ENCODE assay signal across 8 mouse cellular contexts in genomic region chr10:82629586-82630255, GRCm38 (mm10). TPM values are rescaled to one million over a fixed set of nuclear protein-coding genes. Genes with fewer than 3 reads are reported as not detected.
A peak's percentile ranks its signal among the peaks of the same experiment; 100 is the strongest.
DNase-seq lines count a peak whose midpoint lies in the region; ATAC-seq lines count a peak whose summit lies in the region.
"Not testable (repeated sequence)": the region's sequence is repeated elsewhere in the genome, so short reads cannot be mapped to it uniquely, and the experiment has no call there.

TSS of gene Tdg (plus strand) at chr10:82629828.

- H3K4me3 ChIP-seq in heart, embryonic 14.5 days (ENCODE audit: control insufficient read depth in 1 of 2, insufficient read depth in 1 of 2, low read depth in 1 of 2, low read length in 2 of 2), result peak within 1 kb of the TSS; percentile 88 to 98
- H3K4me3 ChIP-seq in liver, embryonic 13.5 days (replicated peaks), result peak within 1 kb of the TSS; percentile 82
- peak within 1 kb of the TSS; percentile 90 for H3K4me3 ChIP-seq in stomach, embryonic 16.5 days (replicated peaks; ENCODE audit: low read length)

- not testable (repeated sequence) for H3K9me3 ChIP-seq in heart, embryonic 14.5 days (ENCODE audit: control insufficient read depth, low read length); liver, embryonic 13.5 days (replicated peaks); stomach, embryonic 16.5 days (replicated peaks; ENCODE audit: control insufficient read depth, low read length)

- peak within 1 kb of the TSS; percentile 91 for H3K9ac ChIP-seq in heart, embryonic 14.5 days (ENCODE audit: low read length)
- H3K9ac ChIP-seq in liver, embryonic 13.5 days, result peak within 1 kb of the TSS; percentile 85
- H3K9ac ChIP-seq in stomach, embryonic 16.5 days (ENCODE audit: low read length), result peak within 1 kb of the TSS; percentile 91

- ATAC-seq in heart, embryonic 14.5 days (ENCODE audit: insufficient number of reproducible peaks, insufficient read depth, low FRiP score, low read depth), result peak; percentile 95
- peak; percentile 96 for ATAC-seq in liver, embryonic 13.5 days (ENCODE audit: low read depth)
- ATAC-seq in stomach, embryonic 16.5 days (ENCODE audit: insufficient read depth, low FRiP score), result peak; percentile 99

- peaks cover 10 to 15% of the 10 kb centered on the region in 2 experiments for H3K4me1 ChIP-seq in heart, embryonic 14.5 days (ENCODE audit: control insufficient read depth in 2 of 2, insufficient read depth in 2 of 2, low read length in 2 of 2)
- H3K4me1 ChIP-seq in liver, embryonic 13.5 days (replicated peaks), result peaks cover 25% of the 10 kb centered on the region
- not testable (repeated sequence) for H3K4me1 ChIP-seq in stomach, embryonic 16.5 days (ENCODE audit: control insufficient read depth, insufficient read depth, low read length)

- peak; percentile 97 for DNase-seq in CD4-positive, CD25-positive, alpha-beta regulatory T cell, adult 2 months (ENCODE audit: low read depth, low spot score)
- DNase-seq in c-Kit-negative CD71-positive TER-119-positive erythroid progenitor cells, embryonic 14.5 days (ENCODE audit: low read depth, low spot score), result peak; percentile 84
- DNase-seq in fibroblast of lung, adult 2 months (ENCODE audit: low read depth), result peak; percentile 78
- DNase-seq in kidney, postnatal 14 days, result peak; percentile 94
- DNase-seq in liver, embryonic 13.5 days, result peak; percentile 85
- peak; percentile 89 for DNase-seq in neural tube, embryonic 10.5 days (ENCODE audit: extremely low spot score, low spot score)

- peak within 1 kb of the TSS; percentile 82 to 92 for H3K27ac ChIP-seq in heart, embryonic 14.5 days (replicated peaks in 1 of 2; ENCODE audit: control insufficient read depth in 1 of 2, insufficient read depth in 1 of 2, low read depth in 2 of 2, low read length in 2 of 2)
- peak within 1 kb of the TSS; percentile 81 for H3K27ac ChIP-seq in liver, embryonic 13.5 days
- peak within 1 kb of the TSS; percentile 93 for H3K27ac ChIP-seq in stomach, embryonic 16.5 days (ENCODE audit: low read length)

- H3K4me2 ChIP-seq in heart, embryonic 14.5 days (ENCODE audit: low read length), result peak within 1 kb of the TSS; percentile 93
- H3K4me2 ChIP-seq in liver, embryonic 13.5 days, result peak within 1 kb of the TSS; percentile 95
- peak within 1 kb of the TSS; percentile 96 for H3K4me2 ChIP-seq in stomach, embryonic 16.5 days (ENCODE audit: low read depth, low read length)

- H3K27me3 ChIP-seq in heart, embryonic 14.5 days (ENCODE audit: control insufficient read depth, insufficient read depth, low read length); liver, embryonic 13.5 days; stomach, embryonic 16.5 days (ENCODE audit: control insufficient read depth, insufficient read depth, low read length): not testable (repeated sequence)

- WGBS in heart, embryonic 14.5 days, result under 1% methylated on average over 61 of the region's 78 CpGs
- under 1% methylated on average over 71 of the region's 78 CpGs for WGBS in liver, embryonic 13.5 days (ENCODE audit: insufficient replicate concordance)
- under 1% methylated on average over 71 of the region's 78 CpGs for WGBS in stomach, embryonic 16.5 days

- H3K36me3 ChIP-seq in heart, embryonic 14.5 days (ENCODE audit: control insufficient read depth, insufficient read depth, low read length), result peaks cover 17% of the 10 kb centered on the region
- H3K36me3 ChIP-seq in liver, embryonic 13.5 days, result peaks cover 25% of the 10 kb centered on the region
- H3K36me3 ChIP-seq in stomach, embryonic 16.5 days (ENCODE audit: control insufficient read depth, insufficient read depth, low read length), result not testable (repeated sequence)

RNA-seq across cellular contexts. Expression of gene Tdg, which starts in this region (rescaled TPM):
- polyA plus RNA-seq in heart, embryonic 14.5 days (2014; fragmentation: Nextera tagmentation; extraction: Ambion mirVana), result 77.4 and 81.7 TPM in 2 replicates
- polyA plus RNA-seq in liver, embryonic 13.5 days (2015; fragmentation: Nextera tagmentation; extraction: Ambion mirVana), result 52.0 and 61.1 TPM in 2 replicates
- 105 and 111 TPM in 2 replicates for polyA plus RNA-seq in stomach, embryonic 16.5 days (2015; fragmentation: Nextera tagmentation; extraction: Ambion mirVana)

Comparison
In these comparisons a context has a peak if more than half of its experiments do, and no peak if none do; other contexts are left out.
1. Peak in every context shown above with its lines: DNase-seq, ATAC-seq, H3K4me3 ChIP-seq and H3K27ac ChIP-seq.